Mouse (Mus musculus): ENCODE measurements around the gene Hnrnpc.
"Not testable (repeated sequence)": the region's sequence is repeated elsewhere in the genome, so short reads cannot be mapped to it uniquely, and the experiment has no call there.

Gene Hnrnpc

DNA sequence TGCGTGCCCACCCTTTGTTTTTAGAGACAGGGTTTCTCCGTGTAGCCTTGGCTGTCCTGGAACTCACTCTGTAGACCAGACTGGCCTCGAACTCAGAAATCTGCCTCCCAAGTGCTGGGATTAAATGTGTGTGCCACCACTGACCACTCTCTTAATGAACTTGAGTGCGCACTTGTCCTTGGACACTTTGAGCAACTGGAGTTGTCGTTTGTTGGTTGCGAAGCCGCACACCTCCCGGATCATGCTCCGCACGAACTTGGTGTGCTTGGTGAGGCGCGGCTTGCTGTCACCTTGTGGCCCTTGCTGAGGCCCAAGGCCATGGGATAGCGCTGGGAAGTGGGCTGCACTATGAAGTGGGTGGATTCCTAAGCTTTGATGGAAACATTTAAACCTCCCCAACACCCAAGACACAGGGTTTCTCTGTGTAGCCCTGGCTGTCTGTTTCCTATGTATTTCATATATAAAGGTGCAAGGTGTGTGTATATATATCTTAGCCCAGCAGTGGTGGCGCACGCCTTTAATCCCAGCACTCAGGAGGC is 32.2 kb downstream of the Hnrnpc start:
- ChIA-PET POLR2A (interaction anchor here in 3 of 4 experiments (0.6 to 8.8 kb wide), 36 partner anchors 9 to 171 kb away, joined by 3 to 221 read pairs (median 5); partner anchors contain the start of genes Hnrnpc (in 3 of the 3), Supt16 (in 1 of the 3), Tmem253 (in 1 of the 3) and Zfp219 (in 1 of the 3)), CTCF (no interaction called here)

DNA sequence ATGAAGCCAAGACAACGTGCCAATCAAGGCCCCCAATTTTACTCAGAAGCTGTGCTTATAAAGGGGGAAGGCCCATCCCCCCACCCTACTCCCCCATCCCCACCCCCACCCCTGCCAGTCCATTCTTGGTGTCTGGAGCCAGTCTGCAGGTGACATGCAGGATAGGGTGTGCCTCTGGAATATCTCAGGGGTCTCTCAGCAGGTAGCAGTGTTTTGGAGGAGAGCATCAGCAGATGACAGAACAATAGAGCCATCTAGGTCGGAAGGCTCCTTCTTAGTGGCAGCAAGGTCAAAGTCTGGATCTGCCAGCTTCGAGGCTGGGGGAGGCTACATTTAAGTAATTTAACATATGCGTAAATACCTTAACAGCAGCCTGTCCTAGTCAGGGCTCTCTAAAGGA is 37.7 kb downstream of the Hnrnpc start:
- ChIA-PET POLR2A (interaction anchor here in 3 of 4 experiments (0.6 to 8.8 kb wide), 67 partner anchors 8 to 1511 kb away, joined by 3 to 221 read pairs (median 5); partner anchors contain the start of genes Hnrnpc (in 3 of the 3), Zfp219 (in 3 of the 3), Chd8 (in 1 of the 3) and Rab2b (in 1 of the 3)), CTCF (interaction anchor here in 3 of 4 experiments (0.6 to 1.4 kb wide), 5 partner anchors 10 to 56 kb away, joined by 3 to 5 read pairs (median 3); no protein-coding TSS in a partner anchor)

DNA sequence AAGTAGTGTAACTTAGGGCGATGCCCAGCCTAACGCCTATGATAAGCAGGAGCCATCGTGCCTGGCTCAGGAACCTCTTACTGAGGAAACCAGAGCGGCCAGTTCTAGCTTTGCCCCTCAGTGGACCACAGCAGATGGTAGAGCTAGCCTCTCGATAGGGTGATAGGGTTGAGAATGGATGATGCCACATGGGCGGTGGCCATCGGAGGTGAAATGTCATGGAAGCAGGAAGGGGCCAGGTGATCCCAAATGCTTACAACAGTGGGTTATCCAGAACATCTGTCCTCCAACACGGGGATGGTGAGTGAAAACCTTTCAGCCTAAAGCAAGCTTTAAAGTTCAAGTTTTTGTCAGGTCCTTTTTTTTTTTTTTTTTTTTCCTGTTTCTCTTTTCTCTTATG is 42.0 kb downstream of the Hnrnpc start:
- ChIA-PET CTCF (interaction anchor here in 1 of 4 experiments (0.6 to 0.7 kb wide), 2 partner anchors 133 to 158 kb away, joined by 3 read pairs; no protein-coding TSS in a partner anchor), POLR2A (interaction anchor here (0.6 to 7.3 kb wide), 12 partner anchors 9 to 218 kb away, joined by 3 to 107 read pairs (median 4); partner anchors contain the start of gene Rab2b (in 1 of the 4))

DNA sequence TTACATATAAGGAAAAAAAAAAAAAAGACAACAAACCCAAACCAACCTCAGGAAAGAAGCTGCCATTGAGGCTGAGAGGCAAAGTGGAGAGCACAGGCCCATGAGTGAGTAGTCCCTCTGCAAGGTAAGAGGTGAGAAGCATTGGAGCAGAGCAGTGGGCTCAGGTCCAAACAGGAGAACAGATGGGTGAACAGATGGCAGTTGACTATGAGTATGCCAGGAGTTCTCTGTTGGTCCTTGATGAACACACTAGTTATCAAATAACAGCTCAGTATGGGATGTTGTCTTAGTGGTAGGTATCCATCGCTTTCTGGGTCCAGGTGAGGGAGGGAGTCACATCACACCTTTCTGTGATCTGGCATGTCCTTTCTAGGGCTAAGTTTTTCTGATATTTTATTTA is 43.0 kb downstream of the Hnrnpc start:
- ChIA-PET CTCF (interaction anchor here in 1 of 4 experiments (0.7 kb wide), 1 partner anchor 9 kb away, joined by 3 read pairs; no protein-coding TSS in a partner anchor), POLR2A (interaction anchor here in 2 of 4 experiments (0.7 to 7.3 kb wide), 13 partner anchors 10 to 87 kb away, joined by 3 to 107 read pairs (median 5); partner anchors contain the start of genes Hnrnpc (in 2 of the 2) and Zfp219 (in 1 of the 2))

DNA sequence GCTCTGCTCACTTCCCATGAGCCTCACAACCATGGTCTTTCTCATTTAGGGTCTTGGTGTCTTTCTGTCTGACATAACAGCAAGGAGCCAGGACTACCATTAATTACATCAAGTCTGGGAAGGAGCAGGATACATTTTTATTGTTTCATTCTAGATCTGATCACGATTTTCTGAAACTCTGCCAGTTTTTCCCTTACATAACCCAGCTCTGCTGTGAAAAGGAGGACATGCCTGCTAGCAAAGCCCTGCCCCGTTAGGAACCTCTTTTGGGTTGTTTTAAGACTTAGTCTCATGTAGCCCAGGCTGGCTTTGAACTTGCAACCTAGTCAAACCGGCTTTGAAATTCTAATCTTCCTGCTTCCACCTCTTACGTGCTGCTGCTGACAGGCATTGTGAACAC is 43.8 kb downstream of the Hnrnpc start:
- POLR2A ChIA-PET = interaction anchor here in 3 of 4 experiments (0.6 to 7.3 kb wide), 15 partner anchors 10 to 132 kb away, joined by 3 to 107 read pairs (median 5); partner anchors contain the start of genes Hnrnpc (in 2 of the 3), Rpgrip1 (in 1 of the 3) and Zfp219 (in 1 of the 3)

DNA sequence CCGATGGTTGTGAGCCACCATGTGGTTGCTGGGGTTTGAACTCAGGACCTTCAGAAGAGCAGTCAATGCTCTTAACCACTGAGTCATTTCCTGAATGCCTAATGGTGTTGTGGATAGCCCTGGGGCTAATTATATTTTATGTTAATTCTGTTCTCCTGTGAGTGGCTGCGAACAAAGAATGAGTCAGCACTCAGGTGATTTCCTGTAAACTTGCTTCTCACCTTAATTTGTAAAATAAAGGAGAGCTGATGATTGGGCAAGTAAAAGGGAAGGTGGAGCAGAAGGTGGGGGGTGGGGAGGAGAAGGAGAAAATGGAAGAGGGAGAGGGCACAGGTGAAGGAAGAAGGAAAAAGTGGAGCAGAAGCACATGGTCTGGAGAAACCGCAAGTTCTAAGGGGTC is 51.1 kb downstream of the Hnrnpc start:
- ChIA-PET POLR2A (interaction anchor here in 2 of 4 experiments (0.6 to 11.4 kb wide), 15 partner anchors 8 to 109 kb away, joined by 3 to 221 read pairs (median 8); partner anchors contain the start of gene Hnrnpc (in 2 of the 2)), CTCF (interaction anchor here in 2 of 4 experiments (0.6 to 1.3 kb wide), 2 partner anchors 14 to 183 kb away, joined by 3 read pairs; no protein-coding TSS in a partner anchor)

More for the DNA sequence above, 43.8 kb downstream of the Hnrnpc start:
- CTCF ChIA-PET = no interaction called here

DNA sequence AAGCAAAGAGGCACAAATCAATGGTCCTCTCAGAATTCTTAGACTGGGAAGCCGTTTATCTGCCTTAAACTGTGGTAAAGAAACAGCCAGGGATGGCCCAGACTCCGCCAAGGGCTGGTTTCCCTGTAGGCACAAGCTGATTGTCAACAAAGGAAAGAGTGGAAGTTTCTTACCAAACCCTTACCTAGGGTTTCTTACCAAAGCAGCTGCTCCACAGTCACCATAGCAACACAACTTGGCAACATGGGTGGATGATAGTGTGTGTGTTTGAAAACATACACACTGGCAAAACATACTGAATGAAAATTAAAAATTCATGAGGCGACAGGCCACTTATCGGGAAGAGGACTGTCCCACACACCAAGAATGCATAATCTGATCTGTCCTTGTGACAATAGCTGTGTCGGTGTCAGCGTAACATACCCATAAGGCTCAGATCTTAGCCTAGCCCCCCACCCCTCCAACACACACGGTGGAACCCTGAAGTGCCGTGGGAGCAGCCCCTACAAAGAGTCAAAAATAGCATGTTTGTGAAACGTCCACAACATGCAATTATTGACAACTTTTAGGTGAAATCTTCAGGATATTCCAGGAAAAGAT is 57.8 kb downstream of the Hnrnpc start:
- POLR2A ChIA-PET = interaction anchor here in 3 of 4 experiments (0.5 to 11.4 kb wide), 52 partner anchors 8 to 233 kb away, joined by 3 to 221 read pairs (median 6); partner anchors contain the start of genes Hnrnpc (in 3 of the 3), Zfp219 (in 2 of the 3), Ndrg2 (in 1 of the 3) and Rab2b (in 1 of the 3)
- CTCF ChIA-PET = interaction anchor here in 2 of 4 experiments (0.6 to 1.9 kb wide), 6 partner anchors 35 to 134 kb away, joined by 3 to 4 read pairs (median 3); partner anchors contain the start of gene Hnrnpc (in 1 of the 2)

DNA sequence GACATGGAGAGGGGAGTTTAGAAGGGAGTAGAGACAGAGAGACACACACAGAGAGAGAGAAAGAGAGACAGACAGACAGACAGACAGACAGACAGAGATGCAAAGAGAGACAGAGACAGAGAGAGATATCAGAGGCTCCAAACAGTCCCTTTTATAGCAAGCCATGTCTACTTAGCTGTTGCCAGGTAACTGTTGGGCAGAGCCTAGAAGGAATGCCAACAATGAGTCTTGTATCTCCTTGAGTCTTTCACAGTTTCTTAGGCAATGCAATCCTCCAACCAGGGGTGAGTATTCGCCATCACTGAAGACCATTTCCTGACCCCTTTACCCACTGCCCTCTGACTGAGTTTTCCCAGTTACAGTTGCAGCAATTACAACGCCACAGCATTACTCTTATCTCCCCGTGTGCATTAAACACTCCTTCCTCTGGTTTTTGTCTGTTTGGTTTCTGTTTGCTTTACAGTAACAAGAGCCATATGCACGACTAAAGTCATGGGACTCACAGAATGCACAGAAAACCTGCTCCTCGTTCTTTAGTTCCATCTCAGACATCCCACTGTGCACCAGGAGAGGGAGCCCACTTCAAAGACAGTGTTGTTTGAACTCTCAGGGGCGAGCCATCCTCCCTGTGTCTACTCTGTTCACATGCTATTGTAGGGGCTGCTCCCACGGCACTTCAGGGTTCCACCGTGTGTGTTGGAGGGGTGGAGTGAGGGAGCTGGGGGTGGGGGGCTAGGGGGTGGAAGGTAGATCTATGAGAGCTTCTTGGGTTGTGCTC is 58.7 kb downstream of the Hnrnpc start:
- CTCF ChIA-PET = interaction anchor here in 2 of 4 experiments (0.6 to 1.9 kb wide), 6 partner anchors 34 to 133 kb away, joined by 3 to 4 read pairs (median 3); partner anchors contain the start of gene Hnrnpc (in 1 of the 2)
- POLR2A ChIA-PET = interaction anchor here in 3 of 4 experiments (0.6 to 11.4 kb wide), 37 partner anchors 8 to 1739 kb away, joined by 3 to 221 read pairs (median 6); partner anchors contain the start of genes Hnrnpc (in 3 of the 3), Zfp219 (in 2 of the 3), Ndrg2 (in 1 of the 3) and Tox4 (in 1 of the 3)

DNA sequence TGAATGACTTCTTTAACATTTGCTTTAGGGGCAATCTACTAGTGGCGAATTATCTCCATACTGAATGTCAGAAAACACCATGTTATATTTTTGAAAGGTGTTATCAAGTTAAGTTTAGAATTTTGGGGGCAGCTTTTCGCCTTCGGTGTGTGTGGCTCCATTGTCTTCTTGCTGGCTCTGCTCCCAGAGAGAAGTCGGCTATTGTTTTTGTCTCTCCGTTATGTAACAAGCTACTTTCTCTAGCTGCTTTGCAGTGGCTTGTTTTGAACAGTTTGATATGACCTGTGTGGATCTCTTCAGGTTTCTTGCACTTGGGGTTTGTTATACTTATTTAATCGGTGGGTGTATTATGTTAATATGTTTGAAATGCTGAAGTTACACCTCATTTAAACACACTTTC is 60.4 kb downstream of the Hnrnpc start:
- CTCF ChIA-PET = interaction anchor here in 1 of 4 experiments (1.0 kb wide), 1 partner anchor 152 kb away, joined by 3 read pairs; no protein-coding TSS in a partner anchor
- POLR2A ChIA-PET = interaction anchor here in 2 of 4 experiments (1.0 to 7.0 kb wide), 7 partner anchors 8 to 71 kb away, joined by 3 to 105 read pairs (median 6); partner anchors contain the start of genes Hnrnpc (in 1 of the 2) and Zfp219 (in 1 of the 2)

DNA sequence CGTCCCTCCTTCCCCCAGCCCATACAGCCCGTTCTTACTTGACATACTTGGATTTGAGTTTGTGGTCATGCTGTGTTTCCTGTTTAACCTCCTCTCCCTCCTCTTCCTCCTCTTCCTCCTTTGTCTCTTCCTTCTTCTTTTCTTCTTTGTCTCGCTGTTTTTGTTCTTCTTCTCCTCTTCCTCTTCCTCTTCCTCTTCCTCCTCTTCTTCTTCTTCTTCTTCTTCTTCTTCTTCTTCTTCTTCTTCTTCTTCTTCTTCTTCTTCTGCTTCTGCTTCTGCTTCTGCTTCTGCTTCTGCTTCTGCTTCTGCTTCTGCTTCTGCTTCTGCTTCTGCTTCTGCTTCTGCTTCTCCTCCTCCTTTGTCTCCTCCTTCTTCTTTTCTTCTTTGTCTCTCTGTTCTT is 61.5 kb downstream of the Hnrnpc start, which contains the start of gene Olfr221:
Gene Olfr221, minus strand, starts transcription at position 101 of the 400 bp plus-strand sequence.
- POLR2A ChIA-PET = interaction anchor here in 1 of 4 experiments (1.1 kb wide), 1 partner anchor 72 kb away, joined by 3 read pairs; no protein-coding TSS in a partner anchor

DNA sequence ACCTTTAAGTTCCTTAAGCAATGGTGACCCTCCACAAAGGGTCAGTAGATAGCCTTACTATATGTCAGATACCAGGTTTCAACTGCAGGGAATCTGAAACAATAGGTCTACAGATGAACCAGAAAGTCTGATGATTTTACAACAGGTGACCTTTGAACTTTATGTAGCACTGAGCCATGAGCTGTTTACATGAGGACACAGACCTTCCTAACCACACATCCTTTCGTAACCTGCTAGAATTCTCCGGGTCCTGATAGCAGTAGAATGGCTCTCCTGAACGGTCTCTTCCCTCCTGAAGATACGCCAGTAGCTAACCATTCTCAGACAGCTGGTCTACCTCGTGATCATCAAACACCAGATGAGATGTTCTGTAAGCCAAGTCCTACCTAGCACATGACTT is 64.5 kb downstream of the Hnrnpc start:
- ChIA-PET POLR2A (interaction anchor here in 3 of 4 experiments (0.8 to 4.1 kb wide), 9 partner anchors 9 to 55 kb away, joined by 3 to 18 read pairs (median 4); partner anchors contain the start of gene Zfp219 (in 2 of the 3)), CTCF (no interaction called here)

More for the DNA sequence above, 61.5 kb downstream of the Hnrnpc start, which contains the start of gene Olfr221:
- CTCF ChIA-PET = not testable (repeated sequence)

DNA sequence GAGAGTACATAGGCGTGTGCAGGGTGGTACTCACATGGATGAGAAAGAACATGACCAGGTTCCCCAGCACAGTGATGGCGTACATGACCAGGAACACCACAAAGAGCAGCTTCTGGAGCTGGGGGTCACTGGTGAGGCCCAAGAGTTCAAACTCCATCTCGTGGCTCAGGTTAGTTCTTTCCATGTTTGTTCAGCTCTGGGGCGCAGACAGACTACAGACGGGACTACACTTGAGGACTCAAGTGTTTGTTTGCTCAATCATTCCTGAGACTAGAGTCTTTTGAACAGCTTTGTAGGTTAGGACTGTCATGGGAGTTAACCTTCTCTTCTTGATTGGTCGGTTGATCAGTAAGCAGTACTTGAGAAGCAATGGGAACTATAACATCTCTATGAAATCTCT is 67.9 kb downstream of the Hnrnpc start:
- ChIA-PET CTCF (interaction anchor here in 1 of 4 experiments (1.0 to 1.4 kb wide), 2 partner anchors 13 to 78 kb away, joined by 3 read pairs; no protein-coding TSS in a partner anchor), POLR2A (interaction anchor here in 2 of 4 experiments (0.9 to 6.9 kb wide), 7 partner anchors 10 to 152 kb away, joined by 3 to 39 read pairs (median 13); partner anchors contain the start of genes Hnrnpc (in 1 of the 2) and Zfp219 (in 1 of the 2))

DNA sequence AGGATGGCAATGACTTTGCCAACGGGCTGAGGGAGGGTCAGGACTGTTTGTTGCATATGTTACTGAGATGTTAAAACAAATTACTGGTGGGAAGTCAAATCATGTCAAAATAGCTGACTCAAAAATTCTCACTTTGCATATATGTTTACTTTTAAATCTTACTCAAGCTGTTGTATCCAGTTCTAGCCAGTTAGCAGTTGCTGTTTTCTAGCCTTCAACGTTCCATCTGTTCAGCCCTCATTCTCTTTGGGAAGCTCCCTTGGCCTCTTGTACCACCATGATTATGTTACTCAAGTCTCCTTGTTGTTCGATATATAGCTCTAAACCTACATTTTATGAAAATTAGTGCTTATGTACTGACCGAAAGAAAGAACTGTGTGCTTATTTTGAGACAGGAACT is 77.5 kb downstream of the Hnrnpc start:
- ChIA-PET CTCF (interaction anchor here in 2 of 4 experiments (1.1 to 1.7 kb wide), 2 partner anchors 8 to 18 kb away, joined by 3 to 4 read pairs; no protein-coding TSS in a partner anchor), POLR2A (interaction anchor here in 3 of 4 experiments (0.6 to 14.4 kb wide), 20 partner anchors 9 to 265 kb away, joined by 3 to 245 read pairs (median 6); partner anchors contain the start of gene Hnrnpc (in 2 of the 3))

DNA sequence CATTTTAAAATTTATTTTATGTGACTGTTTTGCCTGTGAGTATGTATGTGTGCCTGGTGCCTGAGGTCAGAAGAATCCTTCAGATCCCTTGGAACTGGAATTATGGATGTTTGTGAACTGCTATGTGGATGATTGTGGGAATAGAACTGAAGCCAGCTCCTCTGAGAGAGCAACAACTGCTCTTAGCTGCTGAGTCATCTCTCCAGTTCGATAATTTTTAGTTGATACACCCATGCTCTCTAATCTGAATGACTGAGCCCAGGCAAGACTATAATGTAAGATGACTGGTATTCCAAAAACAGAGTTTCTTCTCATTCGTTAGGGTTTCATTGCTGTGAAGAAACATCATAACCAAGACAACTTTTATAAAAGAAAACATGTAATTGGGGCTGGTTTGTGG is 79.7 kb downstream of the Hnrnpc start:
- CTCF ChIA-PET = interaction anchor here in 3 of 4 experiments (0.5 to 1.7 kb wide), 4 partner anchors 16 to 172 kb away, joined by 3 to 5 read pairs (median 4); no protein-coding TSS in a partner anchor
- POLR2A ChIA-PET = interaction anchor here in 3 of 4 experiments (0.6 to 14.4 kb wide), 16 partner anchors 10 to 111 kb away, joined by 3 to 245 read pairs (median 4); partner anchors contain the start of gene Hnrnpc (in 3 of the 3)
